Mouse (Mus musculus) limb, embryonic 10.5 days (tissue): ENCODE results near the gene Cdca7. TPM values are rescaled to one million over a fixed set of nuclear protein-coding genes. Genes with fewer than 3 reads are reported as not detected.

Experiments
- DNase-seq: peaks from one replicate; pipeline ENCODE4 v3.0.0-alpha.2; 2017; ENCODE audit warnings: low spot score
- H3K27ac ChIP-seq: fragments of 300-500 bp; sonication (generic); 2 replicates; pipeline ENCODE4 v1.5.1; 2016; ENCODE audit warnings: mild to moderate bottlenecking
- H3K27me3 ChIP-seq: fragments of 300-500 bp; sonication (generic); 2 replicates; pipeline ENCODE4 v1.6.1; 2016; ENCODE audit warnings: low read depth, mild to moderate bottlenecking; ENCODE audit not compliant: poor library complexity, severe bottlenecking
- H3K36me3 ChIP-seq: fragments of 300-500 bp; sonication (generic); 2 replicates; pipeline ENCODE4 v1.6.1; 2016; ENCODE audit warnings: mild to moderate bottlenecking, moderate library complexity
- H3K4me1 ChIP-seq: fragments of 300-500 bp; sonication (generic); 2 replicates; pipeline ENCODE4 v1.6.1; 2016
- H3K4me3 ChIP-seq: fragments of 300-500 bp; sonication (generic); 2 replicates; pipeline ENCODE4 v1.5.1; 2016; ENCODE audit warnings: mild to moderate bottlenecking, moderate library complexity
- H3K9me3 ChIP-seq: fragments of 300-500 bp; sonication (generic); replicated peaks from 2 replicates; pipeline ENCODE4 v1.6.1; 2016; ENCODE audit warnings: mild to moderate bottlenecking
- WGBS: fragments of 180-500 bp; shearing (Covaris S2); methylation state at CpG from one replicate; pipeline ENCODE4 v1.1.7; 2016; 5-methylcytosine and 5-hydroxymethylcytosine counted together
- polyA plus RNA-seq: library from polyadenylated mRNA; unstranded; fragments of >200 nt; fragmentation: Nextera tagmentation; extraction: Ambion mirVana; gene quantifications from 2 replicates; pipeline ENCODE4 v1.2.1, GENCODE M21; 2016

The Cdca7 gene
- polyA plus RNA-seq = 290 and 298 TPM in 2 replicates

GRCm38 (mm10) chr2:72475797-72476485 is at the start of gene Cdca7:
Gene Cdca7 (plus strand): TSS chr2:72476159.
- H3K4me1 ChIP-seq = peaks cover 46% of the 10 kb centered on the region
- DNase-seq = peak; percentile 90
- under 1% methylated on average over 58 of the region's 58 CpGs for WGBS
- H3K36me3 ChIP-seq = peaks cover 32% of the 10 kb centered on the region
- no peaks in the 10 kb centered on the region for H3K9me3 ChIP-seq
- peak within 1 kb of the TSS; percentile 92 for H3K4me3 ChIP-seq
- H3K27ac ChIP-seq = peak within 1 kb of the TSS; percentile 97
- H3K27me3 ChIP-seq = no peaks in the 10 kb centered on the region

GRCm38 (mm10) chr2:72426776-72427175 is 49.2 kb upstream of the Cdca7 start:
- no peaks in the 10 kb centered on the region for H3K36me3 ChIP-seq
- H3K4me1 ChIP-seq = peaks cover 48% of the 10 kb centered on the region
- no peaks in the 10 kb centered on the region for H3K27me3 ChIP-seq
- no peak for DNase-seq
- 26% methylated on average over 8 of the region's 8 CpGs for WGBS
- H3K4me3 ChIP-seq = no peak overlapping the region
- H3K27ac ChIP-seq = no peak overlapping the region
- H3K9me3 ChIP-seq = no peaks in the 10 kb centered on the region

- Histone ChIP-seq H3K9me3 (no peaks in the 10 kb centered on the region), H3K36me3 (no peaks in the 10 kb centered on the region), H3K4me3 (no peak overlapping the region), H3K4me1 (peaks cover 48% of the 10 kb centered on the region), H3K27ac (no peak overlapping the region), H3K27me3 (no peaks in the 10 kb centered on the region)
- DNase-seq = no peak
- WGBS = 76% methylated on average over 11 of the region's 11 CpGs
These were observed 48.7 kb upstream of the Cdca7 start for GRCm38 (mm10) chr2:72427288-72427687.

- Histone ChIP-seq H3K9me3 (no peaks in the 10 kb centered on the region), H3K27ac (no peak overlapping the region), H3K27me3 (no peaks in the 10 kb centered on the region), H3K36me3 (peaks cover 5% of the 10 kb centered on the region; the same call in 1 of the 2 replicates), H3K4me1 (no peaks in the 10 kb centered on the region), H3K4me3 (no peak overlapping the region)
- DNase-seq = no peak
- 87% methylated on average over 8 of the region's 8 CpGs for WGBS
These were observed 36.9 kb upstream of the Cdca7 start for GRCm38 (mm10) chr2:72438941-72439533.

- H3K27ac ChIP-seq = no peak overlapping the region
- no peaks in the 10 kb centered on the region for H3K27me3 ChIP-seq
- H3K4me3 ChIP-seq = no peak overlapping the region
- H3K36me3 ChIP-seq = peaks cover 5% of the 10 kb centered on the region; the same call in 1 of the 2 replicates
- no peaks in the 10 kb centered on the region for H3K4me1 ChIP-seq
- DNase-seq = no peak
- 95% methylated on average over 9 of the region's 9 CpGs for WGBS
- H3K9me3 ChIP-seq = no peaks in the 10 kb centered on the region
These were observed 34.9 kb upstream of the Cdca7 start for GRCm38 (mm10) chr2:72441010-72441409.

- H3K27ac ChIP-seq = no peak overlapping the region
- no peak overlapping the region for H3K4me3 ChIP-seq
- no peaks in the 10 kb centered on the region for H3K27me3 ChIP-seq
- no peaks in the 10 kb centered on the region for H3K4me1 ChIP-seq
- no peaks in the 10 kb centered on the region for H3K9me3 ChIP-seq
- DNase-seq = no peak
- 83% methylated on average over 6 of the region's 6 CpGs for WGBS
- H3K36me3 ChIP-seq = peaks cover 5% of the 10 kb centered on the region; the same call in 1 of the 2 replicates
These were observed 33.1 kb upstream of the Cdca7 start for GRCm38 (mm10) chr2:72442825-72443224.

GRCm38 (mm10) chr2:72443960-72444359 is 32.0 kb upstream of the Cdca7 start:
- H3K27ac ChIP-seq = no peak overlapping the region
- H3K27me3 ChIP-seq = no peaks in the 10 kb centered on the region
- H3K4me3 ChIP-seq = no peak overlapping the region
- H3K4me1 ChIP-seq = no peaks in the 10 kb centered on the region
- DNase-seq = no peak
- H3K36me3 ChIP-seq = peaks cover 5% of the 10 kb centered on the region; the same call in 1 of the 2 replicates
- 81% methylated on average over 3 of the region's 3 CpGs for WGBS
- H3K9me3 ChIP-seq = no peaks in the 10 kb centered on the region

- Histone ChIP-seq H3K4me3 (no peak overlapping the region), H3K36me3 (peaks cover 5% of the 10 kb centered on the region; the same call in 1 of the 2 replicates), H3K9me3 (no peaks in the 10 kb centered on the region), H3K27ac (no peak overlapping the region), H3K27me3 (no peaks in the 10 kb centered on the region), H3K4me1 (no peaks in the 10 kb centered on the region)
- no peak for DNase-seq
- 87% methylated on average over 3 of the region's 3 CpGs for WGBS
These were observed 29.9 kb upstream of the Cdca7 start for GRCm38 (mm10) chr2:72446106-72446505.

GRCm38 (mm10) chr2:72446615-72447014 is 29.3 kb upstream of the Cdca7 start:
- 63% methylated on average over 5 of the region's 5 CpGs for WGBS
- no peak overlapping the region for H3K27ac ChIP-seq
- H3K9me3 ChIP-seq = no peaks in the 10 kb centered on the region
- H3K27me3 ChIP-seq = no peaks in the 10 kb centered on the region
- DNase-seq = no peak
- H3K4me3 ChIP-seq = no peak overlapping the region
- H3K4me1 ChIP-seq = no peaks in the 10 kb centered on the region
- no peaks in the 10 kb centered on the region for H3K36me3 ChIP-seq

GRCm38 (mm10) chr2:72453563-72453962 is 22.4 kb upstream of the Cdca7 start:
- Histone ChIP-seq H3K9me3 (no peaks in the 10 kb centered on the region), H3K4me1 (peaks cover 23% of the 10 kb centered on the region), H3K27me3 (no peaks in the 10 kb centered on the region), H3K27ac (peak overlapping the region; percentile 77), H3K36me3 (no peaks in the 10 kb centered on the region), H3K4me3 (no peak overlapping the region)
- no peak for DNase-seq
- 30% methylated on average over 3 of the region's 3 CpGs for WGBS

GRCm38 (mm10) chr2:72456189-72456588 is 19.8 kb upstream of the Cdca7 start:
- Histone ChIP-seq H3K27ac (no peak overlapping the region), H3K27me3 (no peaks in the 10 kb centered on the region), H3K9me3 (no peaks in the 10 kb centered on the region), H3K4me1 (peaks cover 30% of the 10 kb centered on the region), H3K36me3 (no peaks in the 10 kb centered on the region), H3K4me3 (no peak overlapping the region)
- DNase-seq = no peak
- WGBS = 83% methylated on average over 1 of the region's 1 CpGs

- H3K36me3 ChIP-seq = no peaks in the 10 kb centered on the region
- 22% methylated on average over 7 of the region's 7 CpGs for WGBS
- H3K9me3 ChIP-seq = no peaks in the 10 kb centered on the region
- H3K27me3 ChIP-seq = no peaks in the 10 kb centered on the region
- H3K4me3 ChIP-seq = no peak overlapping the region
- H3K27ac ChIP-seq = no peak overlapping the region; the same call in 1 of the 2 replicates
- H3K4me1 ChIP-seq = peaks cover 10% of the 10 kb centered on the region
- no peak for DNase-seq
These were observed 11.5 kb upstream of the Cdca7 start for GRCm38 (mm10) chr2:72464376-72465014.

- no peak overlapping the region for H3K27ac ChIP-seq
- DNase-seq = no peak
- no peaks in the 10 kb centered on the region for H3K36me3 ChIP-seq
- H3K27me3 ChIP-seq = no peaks in the 10 kb centered on the region
- H3K4me3 ChIP-seq = no peak overlapping the region
- WGBS = 91% methylated on average over 1 of the region's 1 CpGs
- no peaks in the 10 kb centered on the region for H3K9me3 ChIP-seq
- peaks cover 19% of the 10 kb centered on the region for H3K4me1 ChIP-seq
These were observed 8.4 kb upstream of the Cdca7 start for GRCm38 (mm10) chr2:72467604-72468003.
